Mouse (Mus musculus) kidney, adult 2 months (tissue): Measurements from ENCODE around the gene Marc2. TPM values are rescaled to one million over a fixed set of nuclear protein-coding genes. Genes with fewer than 3 reads are reported as not detected.
A peak's percentile ranks its signal among the peaks of the same experiment; 100 is the strongest.

Experiments
- DNase-seq: peaks from one replicate; pipeline ENCODE4 v3.0.0; 2021
- H3K27ac ChIP-seq: fragments of 200-500 bp; 2 replicates; pipeline ENCODE4 v1.5.1; 2012; ENCODE audit warnings: low read depth, low read length, control low read depth, inconsistent platforms; ENCODE audit not compliant: insufficient read depth
- H3K27me3 ChIP-seq: fragments of 200-500 bp; replicated peaks from 2 replicates; pipeline ENCODE4 v1.6.1; 2012; ENCODE audit warnings: mild to moderate bottlenecking, moderate library complexity, low read length, inconsistent platforms; ENCODE audit not compliant: control insufficient read depth, insufficient read depth
- H3K36me3 ChIP-seq: fragments of 200-500 bp; 2 replicates; pipeline ENCODE4 v1.6.1; 2012; ENCODE audit warnings: mild to moderate bottlenecking, moderate library complexity, low read length, inconsistent platforms; ENCODE audit not compliant: control insufficient read depth, insufficient read depth
- H3K4me1 ChIP-seq: fragments of 200-500 bp; 2 replicates; pipeline ENCODE4 v1.6.1; 2011; ENCODE audit warnings: low read length; ENCODE audit not compliant: control insufficient read depth, insufficient read depth
- H3K4me3 ChIP-seq: fragments of 200-500 bp; 2 replicates; pipeline ENCODE4 v1.5.1; 2011; ENCODE audit warnings: mild to moderate bottlenecking, low read depth, low read length, control low read depth; ENCODE audit not compliant: insufficient read depth
- CTCF ChIP-seq: fragments of 200-500 bp; conservative IDR thresholded peaks from 2 replicates; pipeline ENCODE4 v1.5.1; 2011; ENCODE audit warnings: low read depth, mild to moderate bottlenecking, control low read depth, low read length, moderate library complexity, mixed read lengths; ENCODE audit not compliant: insufficient read depth, insufficient read length
- POLR2A ChIP-seq: fragments of 200-500 bp; IDR thresholded peaks from one replicate; pipeline ENCODE4 v1.6.1; 2011; ENCODE audit warnings: low read depth, low read length, control low read depth
- WGBS: fragments of 180-500 bp; shearing (Covaris S2); methylation state at CpG from one replicate; pipeline ENCODE4 v1.1.7; 2018; 5-methylcytosine and 5-hydroxymethylcytosine counted together
- polyA plus RNA-seq: library from polyadenylated mRNA; depleted of rRNA; stranded (reverse); fragments of >200 nt; gene quantifications from 2 replicates; pipeline ENCODE4 v1.2.3, GENCODE M21; 2012

The Marc2 gene
- polyA plus RNA-seq, 1 experiment: 403 TPM

DNA sequence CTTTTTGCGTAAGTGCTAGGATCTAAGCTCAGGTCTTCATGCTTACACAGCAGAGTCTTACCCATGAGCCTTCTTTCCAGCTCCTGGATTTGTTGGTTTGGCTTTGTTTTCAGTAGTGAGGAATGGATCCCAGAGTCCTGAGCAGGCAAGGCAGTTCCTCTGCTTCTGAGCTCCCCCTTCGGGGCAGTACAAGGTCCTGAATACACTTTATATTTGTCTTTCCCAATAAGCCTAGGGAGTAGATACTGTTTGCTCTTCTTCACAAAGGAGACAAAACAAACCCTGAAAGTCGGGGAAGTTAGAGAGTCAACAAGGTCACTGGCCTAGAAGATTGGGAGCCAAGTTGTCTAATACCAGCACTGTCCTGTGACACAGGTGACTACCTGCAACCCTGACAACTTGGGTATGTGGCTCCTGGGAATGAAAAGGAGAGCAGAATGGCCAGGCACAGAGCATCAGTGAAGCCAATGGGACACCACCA is 21.4 kb upstream of the Marc2 start:
- no peak for DNase-seq
- Histone ChIP-seq H3K4me1 (peaks cover 59% of the 10 kb centered on the region), H3K36me3 (no peaks in the 10 kb centered on the region), H3K4me3 (no peak overlapping the region), H3K27me3 (no peaks in the 10 kb centered on the region), H3K27ac (0 out of 2 replicates have a peak overlapping the region, but pooled peaks have one; percentile 17)
- TF ChIP-seq CTCF: no peak; the same call in 1 of the 2 replicates
- TF ChIP-seq POLR2A: no peak
- WGBS: 53% methylated on average over 3 of the region's 3 CpGs

DNA sequence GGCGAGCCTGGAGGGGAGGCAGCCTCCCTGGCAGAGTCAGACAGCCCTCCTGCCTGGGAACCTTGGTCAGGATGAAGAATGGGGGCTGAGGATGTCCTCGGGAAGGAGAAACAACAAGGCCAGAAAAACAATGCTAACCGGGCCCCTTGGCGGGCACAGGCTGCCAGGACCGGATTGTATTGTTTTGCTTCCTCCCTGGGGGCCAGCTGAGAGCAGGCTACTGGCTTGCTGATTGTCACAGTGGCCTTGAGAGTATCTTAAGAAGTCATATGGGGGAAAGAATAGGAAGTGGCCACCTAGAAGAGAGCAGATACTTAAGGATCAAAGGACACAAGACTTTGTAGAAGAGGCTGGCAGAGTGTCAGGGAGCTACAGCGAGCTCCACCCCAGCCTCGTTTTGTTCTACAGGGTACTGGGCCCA is 18.1 kb upstream of the Marc2 start:
- Histone ChIP-seq H3K27me3 (no peaks in the 10 kb centered on the region), H3K36me3 (no peaks in the 10 kb centered on the region), H3K4me1 (peaks cover 54% of the 10 kb centered on the region), H3K27ac (peak overlapping the region; percentile 61), H3K4me3 (no peak overlapping the region)
- no peak for TF ChIP-seq CTCF
- TF ChIP-seq POLR2A: no peak
- peak; percentile 77 for DNase-seq
- 35% methylated on average over 7 of the region's 7 CpGs for WGBS

DNA sequence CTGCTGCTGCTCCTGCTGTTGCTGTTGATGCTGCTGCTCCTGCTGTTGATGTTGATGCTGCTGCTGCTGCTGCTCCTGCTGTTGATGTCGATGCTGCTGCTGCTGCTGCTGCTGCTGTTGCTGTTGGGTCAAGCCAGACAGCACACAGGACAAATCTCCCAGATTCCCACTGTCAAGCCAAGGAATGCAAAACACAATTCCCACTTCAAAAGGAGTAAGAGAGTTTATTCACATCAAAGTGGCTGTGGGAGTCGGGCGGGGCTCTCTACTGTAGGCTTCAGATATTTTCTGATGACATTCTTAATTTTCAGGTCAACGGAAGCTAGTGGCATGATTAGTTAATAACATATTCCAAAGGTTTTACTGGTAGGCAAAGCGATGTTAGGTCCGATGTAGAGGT is 16.4 kb upstream of the Marc2 start:
- no peak for TF ChIP-seq CTCF
- no peak for TF ChIP-seq POLR2A
- no peak for DNase-seq
- H3K27me3 ChIP-seq: no peaks in the 10 kb centered on the region
- H3K36me3 ChIP-seq: no peaks in the 10 kb centered on the region
- WGBS: 84% methylated on average over 6 of the region's 6 CpGs
- H3K4me3 ChIP-seq: no peak overlapping the region
- peaks cover 50% of the 10 kb centered on the region for H3K4me1 ChIP-seq
- H3K27ac ChIP-seq: peak overlapping the region; percentile 53; the same call in 1 of the 2 replicates

DNA sequence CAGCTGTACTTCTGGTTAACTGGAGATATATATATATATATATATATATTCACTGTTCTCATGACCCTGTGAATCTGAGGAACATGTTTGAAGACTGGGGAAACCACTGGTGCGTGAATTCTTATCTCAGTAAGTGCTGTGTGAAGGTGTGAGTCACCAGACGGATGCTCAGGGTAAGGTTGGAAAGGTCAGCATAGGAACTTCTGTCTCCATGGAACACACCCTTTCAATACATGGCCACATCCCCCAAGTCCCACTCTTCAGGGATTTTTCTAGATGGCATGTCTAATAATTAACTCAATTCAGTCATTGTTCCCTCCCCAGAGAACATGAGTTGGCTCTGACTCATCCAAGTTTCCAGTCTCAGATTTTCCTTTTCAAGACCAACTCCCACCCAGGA is 15.3 kb upstream of the Marc2 start:
- H3K27ac ChIP-seq: no peak overlapping the region
- DNase-seq: no peak
- no peak for TF ChIP-seq CTCF
- TF ChIP-seq POLR2A: no peak
- no peak overlapping the region for H3K4me3 ChIP-seq
- no peaks in the 10 kb centered on the region for H3K27me3 ChIP-seq
- H3K4me1 ChIP-seq: peaks cover 42% of the 10 kb centered on the region
- 55% methylated on average over 2 of the region's 2 CpGs for WGBS
- H3K36me3 ChIP-seq: no peaks in the 10 kb centered on the region

DNA sequence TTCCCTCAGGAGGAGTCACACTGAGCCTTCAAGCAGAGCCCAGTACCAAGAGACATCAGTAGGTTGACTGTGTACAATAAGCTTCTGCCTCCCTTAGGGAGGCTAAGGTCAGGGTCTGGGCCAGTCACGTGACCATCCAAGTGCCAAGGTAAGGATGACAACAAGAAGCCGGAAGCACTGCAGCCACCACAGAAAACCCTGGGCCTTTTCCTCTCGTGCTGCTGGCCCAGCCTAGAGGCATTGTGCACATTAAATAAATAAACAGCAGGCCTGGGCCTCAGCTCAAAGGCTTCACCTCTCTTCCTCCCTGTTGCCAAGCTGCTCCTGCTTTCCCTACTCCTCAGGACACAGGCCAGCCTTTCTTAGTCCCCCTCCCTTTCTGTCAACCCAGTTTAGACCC is 14.0 kb upstream of the Marc2 start:
- TF ChIP-seq CTCF (no peak), POLR2A (no peak)
- Histone ChIP-seq H3K27ac (no peak overlapping the region; the same call in 1 of the 2 replicates), H3K27me3 (no peaks in the 10 kb centered on the region), H3K4me1 (peaks cover 34% of the 10 kb centered on the region), H3K4me3 (no peak overlapping the region), H3K36me3 (no peaks in the 10 kb centered on the region)
- DNase-seq: peak; percentile 48
- 34% methylated on average over 3 of the region's 3 CpGs for WGBS

DNA sequence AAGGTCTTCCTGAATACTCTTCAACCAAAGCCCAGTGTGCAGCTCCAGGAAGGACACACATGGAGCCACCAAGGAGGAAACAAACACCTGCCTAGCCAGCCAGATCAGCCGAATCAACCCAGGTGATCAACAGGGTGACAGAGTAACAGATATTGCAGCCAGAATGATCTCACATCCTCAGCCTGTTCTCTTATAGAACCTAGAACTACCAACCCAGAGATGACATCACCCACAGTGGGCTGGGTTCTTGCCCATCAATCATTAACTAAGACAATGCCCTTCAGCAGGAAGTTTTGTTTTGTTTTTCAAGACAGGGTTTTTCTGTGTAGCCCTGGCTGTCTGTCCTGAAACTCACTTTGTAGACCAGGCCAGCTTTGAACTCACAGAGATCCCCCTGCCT is 12.0 kb upstream of the Marc2 start:
- Histone ChIP-seq H3K36me3 (no peaks in the 10 kb centered on the region), H3K4me3 (no peak overlapping the region), H3K27ac (peak overlapping the region; percentile 44; the same call in 1 of the 2 replicates), H3K27me3 (no peaks in the 10 kb centered on the region), H3K4me1 (peaks cover 30% of the 10 kb centered on the region)
- TF ChIP-seq POLR2A: no peak
- peak; percentile 85 for DNase-seq
- 51% methylated on average over 1 of the region's 1 CpGs for WGBS

DNA sequence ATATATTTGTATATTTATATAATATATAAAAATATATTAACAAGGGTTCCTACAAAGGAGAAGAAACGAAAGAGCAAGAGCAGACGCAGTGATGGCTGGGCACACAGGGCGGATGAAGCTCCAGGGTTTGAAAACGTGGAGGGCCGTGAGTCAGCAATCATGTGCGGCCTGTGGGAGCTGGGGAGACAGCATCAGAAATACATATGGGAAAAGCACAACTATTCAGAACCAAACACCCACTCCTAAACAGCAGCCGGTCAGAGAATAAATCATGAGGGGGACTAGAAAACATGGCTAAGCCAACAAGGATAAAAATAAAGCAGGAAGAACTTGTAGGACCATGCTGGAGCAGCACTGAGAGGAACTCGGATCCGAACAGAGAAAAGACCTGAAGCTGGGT is 11.0 kb upstream of the Marc2 start:
- H3K27ac ChIP-seq: no peak overlapping the region
- no peak overlapping the region for H3K4me3 ChIP-seq
- no peak for TF ChIP-seq CTCF
- no peak for TF ChIP-seq POLR2A
- DNase-seq: no peak
- no peaks in the 10 kb centered on the region for H3K27me3 ChIP-seq
- WGBS: 86% methylated on average over 9 of the region's 9 CpGs
- no peaks in the 10 kb centered on the region for H3K36me3 ChIP-seq
- H3K4me1 ChIP-seq: peaks cover 35% of the 10 kb centered on the region

DNA sequence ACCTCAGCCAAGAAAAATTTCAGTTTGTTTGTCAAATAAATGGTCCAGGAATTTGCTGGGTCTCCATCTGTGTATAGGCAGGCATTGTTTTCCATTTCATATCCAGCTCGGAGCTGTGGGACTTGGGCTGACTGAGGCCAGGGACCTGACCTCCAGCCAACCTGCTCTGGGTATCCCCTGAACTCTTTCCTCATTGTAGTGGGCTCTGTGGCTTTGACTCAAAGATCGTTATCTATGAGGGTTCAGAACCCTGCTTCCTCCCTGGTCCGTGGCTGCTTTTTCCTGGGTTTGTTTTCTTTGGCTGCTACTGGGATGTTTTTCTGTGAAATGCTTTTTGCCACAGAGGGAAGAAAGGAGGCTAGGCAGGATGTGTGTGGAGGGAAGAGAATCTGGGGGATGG is 7.7 kb upstream of the Marc2 start:
- Histone ChIP-seq H3K27me3 (no peaks in the 10 kb centered on the region), H3K4me1 (peaks cover 22% of the 10 kb centered on the region), H3K4me3 (no peak overlapping the region), H3K27ac (peak overlapping the region; percentile 70), H3K36me3 (no peaks in the 10 kb centered on the region)
- TF ChIP-seq CTCF (no peak), POLR2A (no peak)
- DNase-seq: peak; percentile 61
- WGBS: 43% methylated on average over 3 of the region's 3 CpGs
